Mouse (Mus musculus) embryonic facial prominence, embryonic 11.5 days (tissue): ENCODE measurements around the gene Senp1. TPM values are rescaled to one million over a fixed set of nuclear protein-coding genes. Genes with fewer than 3 reads are reported as not detected.

Source experiments
- ATAC-seq: fragments of 200-750 bp; cut with Nextera tagmentation; replicated peaks from 2 replicates; pipeline ENCODE4 v1.8.0; 2017; ENCODE audit warnings: low read depth; ENCODE audit not compliant: insufficient number of reproducible peaks, low FRiP score, low TSS enrichment
- DNase-seq: peaks from one replicate; pipeline ENCODE4 v3.0.0-alpha.2; 2015; ENCODE audit warnings: low spot score
- H3K27ac ChIP-seq: fragments of 300-500 bp; sonication (generic); replicated peaks from 2 replicates; pipeline ENCODE4 v1.5.1; 2014; ENCODE audit warnings: mild to moderate bottlenecking, low read depth, low read length, control low read depth
- H3K27me3 ChIP-seq: fragments of 300-500 bp; sonication (generic); 2 replicates; pipeline ENCODE4 v1.6.1; 2014; ENCODE audit warnings: mild to moderate bottlenecking, low read length, moderate library complexity, mixed read lengths; ENCODE audit not compliant: control insufficient read depth, insufficient read depth
- H3K36me3 ChIP-seq: fragments of 300-500 bp; sonication (generic); replicated peaks from 2 replicates; pipeline ENCODE4 v1.6.1; 2014; ENCODE audit warnings: low read depth, mild to moderate bottlenecking, low read length, moderate library complexity, mixed read lengths; ENCODE audit not compliant: control insufficient read depth, insufficient read depth
- H3K4me1 ChIP-seq: fragments of 300-500 bp; sonication (generic); 2 replicates; pipeline ENCODE4 v1.6.1; 2014; ENCODE audit warnings: low read length, mixed read lengths; ENCODE audit not compliant: control insufficient read depth, insufficient read depth
- H3K4me2 ChIP-seq: fragments of 300-500 bp; sonication (generic); 2 replicates; pipeline ENCODE4 v1.6.1; 2014; ENCODE audit warnings: low read depth, mild to moderate bottlenecking, control low read depth, low read length, moderate library complexity
- H3K4me3 ChIP-seq: fragments of 300-500 bp; sonication (generic); 2 replicates; pipeline ENCODE4 v1.5.1; 2014; ENCODE audit warnings: low read depth, low read length, control low read depth
- H3K9ac ChIP-seq: fragments of 300-500 bp; sonication (generic); replicated peaks from 2 replicates; pipeline ENCODE4 v1.6.1; 2014; ENCODE audit warnings: mild to moderate bottlenecking, control low read depth, low read length
- H3K9me3 ChIP-seq: fragments of 300-500 bp; sonication (generic); replicated peaks from 2 replicates; pipeline ENCODE4 v1.6.1; 2016; ENCODE audit warnings: mild to moderate bottlenecking, low read length, inconsistent platforms, mixed read lengths; ENCODE audit not compliant: control insufficient read depth
- WGBS: fragments of 180-500 bp; shearing (Covaris S2); extraction: QIAGEN DNeasy Blood & Tissue Kit; methylation state at CpG from one replicate; pipeline ENCODE4 v1.1.7; 2014; 5-methylcytosine and 5-hydroxymethylcytosine counted together
- polyA plus RNA-seq: library from polyadenylated mRNA; unstranded; fragments of >200 nt; fragmentation: Nextera tagmentation; extraction: Ambion mirVana; gene quantifications from 2 replicates; pipeline ENCODE4 v1.2.1, GENCODE M21; 2014

The Senp1 gene
- polyA plus RNA-seq, 1 experiment from 2014 or later: 45.7 TPM

GRCm38 (mm10) chr15:98076901-98077300, 16.6 kb downstream of the Senp1 start:
- H3K27ac ChIP-seq: no peak overlapping the region
- no peak overlapping the region for H3K4me2 ChIP-seq
- no peaks in the 10 kb centered on the region for H3K27me3 ChIP-seq
- 92% methylated on average over 6 of the region's 6 CpGs for WGBS
- H3K4me1 ChIP-seq: no peaks in the 10 kb centered on the region
- DNase-seq: no peak
- H3K9me3 ChIP-seq: no peaks in the 10 kb centered on the region
- no peak for ATAC-seq
- no peaks in the 10 kb centered on the region; the same call in 1 of the 2 replicates for H3K36me3 ChIP-seq
- no peak overlapping the region for H3K9ac ChIP-seq
- no peak overlapping the region for H3K4me3 ChIP-seq

- no peak for ATAC-seq
- H3K27me3 ChIP-seq: no peaks in the 10 kb centered on the region
- WGBS: 89% methylated on average over 16 of the region's 16 CpGs
- no peaks in the 10 kb centered on the region for H3K4me1 ChIP-seq
- no peaks in the 10 kb centered on the region for H3K9me3 ChIP-seq
- no peak overlapping the region for H3K27ac ChIP-seq
- H3K4me2 ChIP-seq: no peak overlapping the region
- DNase-seq: no peak
- H3K4me3 ChIP-seq: no peak overlapping the region
- H3K9ac ChIP-seq: no peak overlapping the region
- H3K36me3 ChIP-seq: peaks cover 2% of the 10 kb centered on the region
Measured at GRCm38 (mm10) chr15:98075034-98075433, 18.5 kb downstream of the Senp1 start.

GRCm38 (mm10) chr15:98074521-98074920, 19.0 kb downstream of the Senp1 start:
- Histone ChIP-seq H3K4me3 (no peak overlapping the region), H3K9me3 (no peaks in the 10 kb centered on the region), H3K4me2 (no peak overlapping the region), H3K4me1 (no peaks in the 10 kb centered on the region), H3K27me3 (no peaks in the 10 kb centered on the region), H3K36me3 (peaks cover 2% of the 10 kb centered on the region), H3K9ac (no peak overlapping the region), H3K27ac (no peak overlapping the region)
- no peak for DNase-seq
- WGBS: 93% methylated on average over 8 of the region's 8 CpGs
- ATAC-seq: no peak

GRCm38 (mm10) chr15:98070376-98070775, 23.2 kb downstream of the Senp1 start:
- H3K4me2 ChIP-seq: no peak overlapping the region
- no peak for ATAC-seq

DNA sequence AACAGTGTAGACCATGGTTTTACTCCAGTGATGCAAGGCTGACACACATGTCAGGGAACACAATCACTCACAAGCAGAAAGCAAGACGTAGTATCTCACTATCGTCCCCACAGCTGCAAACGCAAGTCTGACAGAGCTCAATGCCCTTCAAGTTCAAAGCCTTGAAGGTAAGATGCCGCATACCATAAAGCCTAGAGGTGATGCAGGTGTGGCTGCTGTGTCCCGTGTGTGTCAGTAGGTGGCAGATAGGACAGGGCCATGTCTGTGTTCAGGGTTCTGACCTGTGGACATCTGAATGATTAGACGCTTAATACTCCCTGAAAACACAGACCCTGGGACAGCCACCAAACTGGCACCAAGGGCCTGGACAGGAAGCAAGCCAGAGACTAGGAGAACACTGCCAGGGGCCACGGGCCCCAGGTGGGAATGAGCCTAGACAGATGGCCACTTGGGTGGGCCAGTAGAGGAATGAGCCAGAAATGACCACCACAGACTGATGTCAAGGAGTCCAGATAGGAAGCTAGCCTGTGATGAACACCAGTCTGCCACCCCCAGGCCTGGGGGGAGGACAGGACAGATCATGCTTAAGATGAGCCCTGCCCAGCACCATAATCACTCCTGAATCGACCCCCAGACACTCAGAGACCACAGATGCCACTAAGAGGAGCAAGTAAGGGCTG, 23.8 kb downstream of the Senp1 start:
- DNase-seq (no peak), ATAC-seq (no peak)
- Histone ChIP-seq H3K4me3 (no peak overlapping the region), H3K4me2 (no peak overlapping the region), H3K36me3 (peaks cover 5% of the 10 kb centered on the region), H3K27ac (no peak overlapping the region), H3K9me3 (no peaks in the 10 kb centered on the region), H3K4me1 (no peaks in the 10 kb centered on the region), H3K27me3 (no peaks in the 10 kb centered on the region), H3K9ac (no peak overlapping the region)
- WGBS: 88% methylated on average over 8 of the region's 8 CpGs

More at GRCm38 (mm10) chr15:98070376-98070775, 23.2 kb downstream of the Senp1 start:
- no peaks in the 10 kb centered on the region for H3K4me1 ChIP-seq
- no peak overlapping the region for H3K9ac ChIP-seq
- WGBS: 88% methylated on average over 3 of the region's 3 CpGs
- no peak for DNase-seq
- H3K27ac ChIP-seq: no peak overlapping the region
- H3K27me3 ChIP-seq: no peaks in the 10 kb centered on the region
- H3K9me3 ChIP-seq: no peaks in the 10 kb centered on the region
- H3K36me3 ChIP-seq: peaks cover 2% of the 10 kb centered on the region
- H3K4me3 ChIP-seq: no peak overlapping the region

GRCm38 (mm10) chr15:98068506-98068905, 25.0 kb downstream of the Senp1 start:
- H3K27ac ChIP-seq: no peak overlapping the region
- no peaks in the 10 kb centered on the region for H3K9me3 ChIP-seq
- 85% methylated on average over 9 of the region's 9 CpGs for WGBS
- H3K27me3 ChIP-seq: no peaks in the 10 kb centered on the region
- no peak overlapping the region for H3K9ac ChIP-seq
- H3K4me2 ChIP-seq: no peak overlapping the region
- peaks cover 7% of the 10 kb centered on the region for H3K36me3 ChIP-seq
- H3K4me1 ChIP-seq: no peaks in the 10 kb centered on the region
- no peak for DNase-seq
- no peak for ATAC-seq
- no peak overlapping the region for H3K4me3 ChIP-seq

DNA sequence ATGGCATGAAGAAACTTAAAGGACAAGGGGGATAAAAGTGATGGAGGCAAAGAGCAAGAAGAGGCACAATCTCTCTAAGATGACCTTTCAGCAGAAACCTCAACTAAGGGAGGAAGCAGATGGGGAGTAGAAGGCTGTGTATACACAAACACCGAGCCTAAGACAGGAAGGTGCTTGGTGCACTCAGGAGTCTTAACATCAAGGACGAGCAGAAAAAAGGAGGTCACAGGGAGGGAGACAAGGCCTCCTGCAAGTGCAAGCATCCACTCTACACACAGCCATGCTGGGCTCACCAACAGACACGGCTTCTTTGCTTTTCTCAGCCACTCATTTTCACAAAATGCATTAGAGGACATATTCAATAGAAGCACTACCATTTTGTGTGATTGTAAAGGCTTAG, 26.1 kb downstream of the Senp1 start:
- Histone ChIP-seq H3K9ac (no peak overlapping the region), H3K4me2 (no peak overlapping the region), H3K4me3 (no peak overlapping the region), H3K27ac (no peak overlapping the region), H3K9me3 (no peaks in the 10 kb centered on the region), H3K36me3 (peaks cover 9% of the 10 kb centered on the region), H3K27me3 (no peaks in the 10 kb centered on the region), H3K4me1 (no peaks in the 10 kb centered on the region)
- DNase-seq (no peak), ATAC-seq (no peak)
- WGBS: 61% methylated on average over 3 of the region's 3 CpGs

DNA sequence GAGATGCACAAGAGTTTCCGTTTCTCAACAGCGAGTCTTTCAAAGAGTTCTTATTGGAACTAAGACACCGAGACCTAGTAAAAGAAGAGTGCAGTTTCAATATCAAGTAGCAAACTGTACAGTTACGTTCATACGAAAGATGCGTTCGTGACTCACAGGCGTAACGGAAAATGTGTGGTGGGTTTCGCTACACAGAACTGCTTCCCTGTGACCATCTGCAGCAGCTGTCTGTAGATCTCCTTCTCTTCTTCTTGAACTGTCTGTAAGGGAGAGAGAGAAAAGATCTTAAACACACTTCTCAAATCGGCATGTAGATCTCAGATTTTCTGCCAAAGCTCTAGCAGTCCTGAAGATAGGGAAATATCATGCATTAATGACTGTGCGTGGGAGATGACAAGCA, 26.9 kb downstream of the Senp1 start:
- WGBS: 94% methylated on average over 12 of the region's 12 CpGs
- Histone ChIP-seq H3K9me3 (no peaks in the 10 kb centered on the region), H3K4me1 (no peaks in the 10 kb centered on the region), H3K36me3 (peaks cover 9% of the 10 kb centered on the region), H3K9ac (no peak overlapping the region), H3K4me2 (no peak overlapping the region), H3K27me3 (no peaks in the 10 kb centered on the region), H3K27ac (no peak overlapping the region), H3K4me3 (no peak overlapping the region)
- ATAC-seq (no peak), DNase-seq (no peak)
